Mouse (Mus musculus) lung, embryonic 14.5 days (tissue): ENCODE data around the gene Lamc2. TPM values are rescaled to one million over a fixed set of nuclear protein-coding genes. Genes with fewer than 3 reads are reported as not detected.
A peak's percentile ranks its signal among the peaks of the same experiment; 100 is the strongest.

Experiments
- ATAC-seq: fragments of 200-750 bp; cut with Nextera tagmentation; 2 replicates; pipeline ENCODE4 v1.8.0; 2017; ENCODE audit warnings: mild to moderate bottlenecking, moderate TSS enrichment, moderate library complexity; ENCODE audit not compliant: insufficient read depth
- DNase-seq: peaks from one replicate; pipeline ENCODE4 v3.0.0-alpha.2; 2015
- H3K27ac ChIP-seq: fragments of 300-500 bp; sonication (generic); 2 replicates; pipeline ENCODE4 v1.5.1; 2014; ENCODE audit warnings: low read depth, mild to moderate bottlenecking, moderate library complexity
- H3K27me3 ChIP-seq: fragments of 300-500 bp; sonication (generic); 2 replicates; pipeline ENCODE4 v1.6.1; 2014; ENCODE audit warnings: low read length, control low read depth; ENCODE audit not compliant: insufficient read depth
- H3K36me3 ChIP-seq: fragments of 300-500 bp; sonication (generic); 2 replicates; pipeline ENCODE4 v1.6.1; 2014; ENCODE audit warnings: control low read depth; ENCODE audit not compliant: insufficient read depth
- H3K4me1 ChIP-seq: fragments of 300-500 bp; sonication (generic); 2 replicates; pipeline ENCODE4 v1.6.1; 2014; ENCODE audit warnings: antibody characterized with exemption, control low read depth; ENCODE audit not compliant: insufficient read depth
- H3K4me2 ChIP-seq: fragments of 300-500 bp; sonication (generic); 2 replicates; pipeline ENCODE4 v1.6.1; 2014; ENCODE audit warnings: mild to moderate bottlenecking
- H3K4me3 ChIP-seq: fragments of 300-500 bp; sonication (generic); 2 replicates; pipeline ENCODE4 v1.5.1; 2014; ENCODE audit warnings: low read depth, low read length
- H3K9ac ChIP-seq: fragments of 300-500 bp; sonication (generic); 2 replicates; pipeline ENCODE4 v1.6.1; 2014
- H3K9me3 ChIP-seq: fragments of 300-500 bp; sonication (generic); 2 replicates; pipeline ENCODE4 v1.6.1; 2016; ENCODE audit warnings: low read depth, low read length, control low read depth
- CTCF ChIP-seq: IDR thresholded peaks from 2 replicates; pipeline ENCODE4 v1.5.1; 2016; ENCODE audit warnings: antibody characterized with exemption, low read depth
- WGBS: fragments of 180-500 bp; shearing (Covaris S2); extraction: QIAGEN DNeasy Blood & Tissue Kit; methylation state at CpG from one replicate; pipeline ENCODE4 v1.1.7; 2014; 5-methylcytosine and 5-hydroxymethylcytosine counted together
- polyA plus RNA-seq: library from polyadenylated mRNA; unstranded; fragments of >200 nt; fragmentation: Nextera tagmentation; extraction: Ambion mirVana; gene quantifications from 2 replicates; pipeline ENCODE4 v1.2.1, GENCODE M21; 2014

The Lamc2 gene
- polyA plus RNA-seq, 1 experiment from 2014 or later = 55.9 TPM

DNA sequence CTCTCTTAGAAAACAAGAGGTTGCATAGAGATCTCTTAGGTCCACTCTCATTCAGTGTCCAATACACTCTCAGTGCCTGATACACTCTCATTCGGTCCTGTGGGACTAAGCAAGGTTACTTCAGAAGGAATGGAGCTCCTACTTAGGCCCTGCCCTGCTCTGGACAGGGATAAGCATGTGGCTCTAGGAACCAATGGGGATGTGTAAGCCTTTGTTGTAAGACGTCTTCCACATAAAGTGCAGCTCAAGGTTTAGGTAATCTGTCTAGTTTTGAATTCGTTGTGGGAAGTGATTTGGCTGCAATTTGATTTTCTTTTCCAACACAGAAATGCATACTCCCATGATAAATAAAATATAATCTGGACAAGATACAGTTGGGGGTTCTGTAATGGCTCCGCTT lies 6.1 kb downstream of the Lamc2 start:
- Histone ChIP-seq H3K27me3 (peaks cover 3% of the 10 kb centered on the region; the same call in 1 of the 2 replicates), H3K9ac (no peak overlapping the region), H3K4me2 (no peak overlapping the region), H3K27ac (no peak overlapping the region), H3K9me3 (no peaks in the 10 kb centered on the region), H3K4me3 (no peak overlapping the region), H3K4me1 (0 out of 2 replicates have a peak, but pooled peaks cover 4% of the 10 kb centered on the region), H3K36me3 (no peaks in the 10 kb centered on the region)
- TF ChIP-seq CTCF = no peak
- DNase-seq (no peak), ATAC-seq (no peak)
- WGBS = 69% methylated on average over 4 of the region's 4 CpGs

DNA sequence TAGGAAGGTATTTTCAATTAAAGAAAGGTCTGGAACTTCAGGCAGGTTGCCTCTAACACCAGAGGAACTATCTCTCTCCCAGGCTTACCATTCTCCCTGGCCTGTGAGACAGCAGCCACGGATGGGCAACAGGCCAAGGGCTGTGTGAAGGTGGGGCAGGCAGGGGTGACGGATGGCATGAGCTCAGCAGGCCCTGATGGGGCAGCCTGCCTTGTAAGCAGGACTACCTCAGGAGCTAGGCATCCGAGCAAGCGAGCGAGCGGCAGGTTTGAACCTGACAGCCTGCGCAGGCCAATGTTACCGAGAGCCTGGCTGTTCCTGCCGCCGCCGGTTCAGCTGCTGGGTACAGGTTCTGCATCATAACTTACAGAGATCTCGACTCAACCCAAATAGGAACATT lies 11.4 kb downstream of the Lamc2 start:
- Histone ChIP-seq H3K27me3 (no peaks in the 10 kb centered on the region), H3K4me1 (peaks cover 27% of the 10 kb centered on the region), H3K4me3 (no peak overlapping the region), H3K4me2 (no peak overlapping the region), H3K9ac (peak overlapping the region; percentile 26), H3K27ac (peak overlapping the region; percentile 67; the same call in 1 of the 2 replicates), H3K36me3 (no peaks in the 10 kb centered on the region), H3K9me3 (no peaks in the 10 kb centered on the region)
- ATAC-seq = no peak
- 51% methylated on average over 12 of the region's 12 CpGs for WGBS
- peak; percentile 65 for DNase-seq
- TF ChIP-seq CTCF = no peak

DNA sequence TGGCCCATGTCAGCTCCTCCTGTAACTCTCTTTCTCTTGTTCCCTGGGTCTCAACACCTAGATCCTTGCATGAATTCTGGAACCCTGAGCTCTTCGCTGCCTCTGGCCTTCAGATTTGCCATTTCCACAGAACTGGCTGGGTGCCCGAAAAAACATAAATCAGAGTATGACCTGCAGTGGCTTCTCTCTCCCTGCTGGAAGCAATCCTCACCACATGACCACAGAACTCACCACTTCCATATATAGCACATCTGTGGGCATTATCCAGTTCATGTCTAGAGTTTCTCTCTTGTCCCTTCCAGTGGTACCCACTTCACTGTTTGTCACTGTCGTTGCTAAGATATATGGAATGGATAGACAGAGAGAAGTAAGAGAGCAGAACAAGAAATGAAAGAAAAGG lies 13.0 kb downstream of the Lamc2 start:
- DNase-seq = peak; percentile 88
- Histone ChIP-seq H3K4me3 (no peak overlapping the region), H3K9ac (no peak overlapping the region), H3K36me3 (no peaks in the 10 kb centered on the region), H3K9me3 (no peaks in the 10 kb centered on the region), H3K27me3 (no peaks in the 10 kb centered on the region), H3K27ac (peak overlapping the region; percentile 93), H3K4me1 (peaks cover 27% of the 10 kb centered on the region), H3K4me2 (0 out of 2 replicates have a peak overlapping the region, but pooled peaks have one; percentile 4)
- 38% methylated on average over 3 of the region's 3 CpGs for WGBS
- peak; percentile 52 for ATAC-seq
- TF ChIP-seq CTCF = no peak

DNA sequence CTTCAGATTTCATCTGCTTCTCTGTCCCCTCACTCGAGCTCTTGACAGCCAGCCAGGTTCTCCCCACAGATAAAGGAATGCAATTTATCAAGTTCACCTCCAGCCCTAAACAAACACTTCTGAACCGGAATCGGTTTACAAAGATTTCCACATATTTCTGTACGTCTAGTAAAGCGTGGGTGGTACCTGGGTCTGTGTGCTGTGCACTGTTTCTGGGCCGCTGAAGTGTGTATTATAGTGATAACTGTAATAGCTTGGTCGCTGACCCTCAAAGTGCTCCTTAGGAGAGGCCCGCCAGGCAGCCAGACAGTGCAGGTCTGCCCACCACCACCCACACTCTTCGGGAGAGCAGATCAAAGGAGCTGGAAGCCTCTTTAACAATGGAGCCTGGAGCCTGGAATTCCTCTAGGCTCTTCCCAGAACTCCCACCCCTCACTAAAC lies 13.9 kb downstream of the Lamc2 start:
- DNase-seq = peak; percentile 85
- peak overlapping the region; percentile 1; the same call in 1 of the 2 replicates for H3K4me3 ChIP-seq
- H3K4me2 ChIP-seq = peak overlapping the region; percentile 26
- peaks cover 27% of the 10 kb centered on the region for H3K4me1 ChIP-seq
- ATAC-seq = peak; percentile 90
- H3K9ac ChIP-seq = no peak overlapping the region
- H3K36me3 ChIP-seq = no peaks in the 10 kb centered on the region
- H3K9me3 ChIP-seq = no peaks in the 10 kb centered on the region
- WGBS = 5% methylated on average over 9 of the region's 9 CpGs
- no peaks in the 10 kb centered on the region for H3K27me3 ChIP-seq
- peak overlapping the region; percentile 93 for H3K27ac ChIP-seq
- TF ChIP-seq CTCF = no peak

DNA sequence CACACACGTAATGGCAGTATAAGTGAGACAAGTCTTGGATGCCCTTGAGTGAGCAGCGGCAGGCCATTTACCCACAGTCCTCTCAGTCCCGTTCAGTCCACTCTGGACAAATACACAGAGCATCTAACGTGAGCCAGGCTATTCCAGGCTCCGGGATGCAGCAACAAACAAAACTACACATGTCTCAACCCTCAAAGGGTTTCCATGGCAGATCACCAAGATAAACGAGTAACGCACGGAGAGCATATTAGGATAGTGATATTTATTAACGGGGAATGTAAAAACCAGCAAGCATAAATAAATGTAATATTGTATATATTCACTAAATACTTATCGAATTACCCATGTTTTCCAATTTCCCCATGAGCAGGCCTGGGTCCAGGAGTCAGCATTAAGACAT lies 15.2 kb downstream of the Lamc2 start:
- H3K4me2 ChIP-seq = no peak overlapping the region
- no peaks in the 10 kb centered on the region for H3K36me3 ChIP-seq
- H3K27me3 ChIP-seq = no peaks in the 10 kb centered on the region
- ATAC-seq (no peak), DNase-seq (no peak)
- no peak overlapping the region for H3K9ac ChIP-seq
- H3K4me1 ChIP-seq = peaks cover 27% of the 10 kb centered on the region
- H3K27ac ChIP-seq = no peak overlapping the region
- no peaks in the 10 kb centered on the region for H3K9me3 ChIP-seq
- 59% methylated on average over 10 of the region's 10 CpGs for WGBS
- H3K4me3 ChIP-seq = no peak overlapping the region
- no peak for TF ChIP-seq CTCF

DNA sequence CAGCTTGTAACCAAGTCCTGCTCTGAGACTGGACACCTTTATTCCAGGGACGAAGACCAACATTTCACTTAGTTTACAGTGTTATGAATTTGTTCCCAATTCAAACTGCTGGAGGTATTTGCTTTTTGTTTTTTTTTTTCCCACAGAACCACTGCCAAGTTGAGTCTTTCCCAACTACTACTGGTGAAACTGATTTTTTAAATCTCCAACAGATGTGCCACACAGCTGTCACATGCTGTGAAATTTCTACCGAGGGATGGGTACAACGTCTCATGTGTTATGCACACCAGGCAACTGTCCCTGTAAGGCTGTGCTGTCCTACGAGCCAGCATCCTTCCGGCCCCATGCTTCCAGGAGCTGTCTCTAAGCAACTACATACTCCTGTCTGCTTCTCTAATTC lies 18.0 kb downstream of the Lamc2 start:
- ATAC-seq = no peak
- Histone ChIP-seq H3K4me2 (no peak overlapping the region), H3K4me1 (peaks cover 15% of the 10 kb centered on the region), H3K27me3 (no peaks in the 10 kb centered on the region), H3K9ac (no peak overlapping the region), H3K9me3 (no peaks in the 10 kb centered on the region), H3K36me3 (0 out of 2 replicates have a peak, but pooled peaks cover 4% of the 10 kb centered on the region), H3K27ac (no peak overlapping the region), H3K4me3 (no peak overlapping the region)
- no peak for DNase-seq
- TF ChIP-seq CTCF = no peak
- 61% methylated on average over 5 of the region's 5 CpGs for WGBS

DNA sequence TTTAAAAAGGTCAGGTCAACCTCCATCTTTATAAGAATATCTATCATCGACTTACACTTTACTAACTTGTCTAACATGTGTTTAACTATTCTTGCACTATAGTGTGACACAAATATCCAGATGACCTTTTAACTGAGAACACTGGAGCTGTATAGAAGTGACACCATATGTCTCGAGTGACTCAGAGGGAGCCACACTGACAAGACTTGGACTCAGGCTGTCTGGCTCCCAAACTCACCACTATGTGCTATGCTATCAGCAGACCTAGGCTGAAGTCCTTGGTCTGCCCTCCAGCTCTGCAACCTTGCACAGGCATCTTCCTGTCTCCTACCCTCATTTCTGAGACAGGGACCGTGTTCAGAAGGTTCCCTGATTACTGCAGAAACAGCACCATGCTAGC lies 22.4 kb downstream of the Lamc2 start:
- no peaks in the 10 kb centered on the region for H3K9me3 ChIP-seq
- no peak overlapping the region for H3K27ac ChIP-seq
- no peak for DNase-seq
- no peaks in the 10 kb centered on the region for H3K4me1 ChIP-seq
- 0 out of 2 replicates have a peak, but pooled peaks cover 4% of the 10 kb centered on the region for H3K36me3 ChIP-seq
- H3K9ac ChIP-seq = no peak overlapping the region
- WGBS = 46% methylated on average over 3 of the region's 3 CpGs
- no peak overlapping the region for H3K4me2 ChIP-seq
- no peaks in the 10 kb centered on the region for H3K27me3 ChIP-seq
- TF ChIP-seq CTCF = no peak
- no peak overlapping the region for H3K4me3 ChIP-seq
- ATAC-seq = no peak
